Mouse (Mus musculus) brain, embryonic 14.5 days (tissue): Measurements from ENCODE around the gene Foxk1. TPM values are rescaled to one million over a fixed set of nuclear protein-coding genes. Genes with fewer than 3 reads are reported as not detected.

ENCODE experiments used
- DNase-seq: peaks from one replicate; pipeline ENCODE4 v3.0.0-alpha.2; 2011; ENCODE audit warnings: low read depth
- CTCF ChIP-seq: fragments of 200-500 bp; IDR thresholded peaks from 2 replicates; pipeline ENCODE4 v1.5.1; 2012; ENCODE audit warnings: inconsistent platforms, mild to moderate bottlenecking, moderate library complexity, borderline replicate concordance; ENCODE audit not compliant: insufficient read depth, insufficient read length; ENCODE audit errors: extremely low read depth
- POLR2A ChIP-seq: fragments of 200-500 bp; IDR thresholded peaks from 2 replicates; pipeline ENCODE4 v1.6.1; 2012; ENCODE audit warnings: mild to moderate bottlenecking, inconsistent platforms, borderline replicate concordance; ENCODE audit not compliant: poor library complexity, insufficient read depth, insufficient read length, severe bottlenecking; ENCODE audit errors: extremely low read depth
- polyA plus RNA-seq: library from polyadenylated mRNA; depleted of rRNA; stranded (reverse); fragments of >200 nt; gene quantifications from 2 replicates; pipeline ENCODE4 v1.2.3, GENCODE M21; 2012

Gene Foxk1
- polyA plus RNA-seq, 1 experiment = 22.1 TPM

GRCm38 (mm10) chr5:142475669-142476068 is 74.4 kb downstream of the Foxk1 start:
- DNase-seq = no peak
- TF ChIP-seq CTCF (no peak), POLR2A (no peak)

- TF ChIP-seq POLR2A = no peak
- TF ChIP-seq CTCF = no peak
- no peak for DNase-seq
Measured at GRCm38 (mm10) chr5:142477346-142477745, 76.0 kb downstream of the Foxk1 start.

DNA sequence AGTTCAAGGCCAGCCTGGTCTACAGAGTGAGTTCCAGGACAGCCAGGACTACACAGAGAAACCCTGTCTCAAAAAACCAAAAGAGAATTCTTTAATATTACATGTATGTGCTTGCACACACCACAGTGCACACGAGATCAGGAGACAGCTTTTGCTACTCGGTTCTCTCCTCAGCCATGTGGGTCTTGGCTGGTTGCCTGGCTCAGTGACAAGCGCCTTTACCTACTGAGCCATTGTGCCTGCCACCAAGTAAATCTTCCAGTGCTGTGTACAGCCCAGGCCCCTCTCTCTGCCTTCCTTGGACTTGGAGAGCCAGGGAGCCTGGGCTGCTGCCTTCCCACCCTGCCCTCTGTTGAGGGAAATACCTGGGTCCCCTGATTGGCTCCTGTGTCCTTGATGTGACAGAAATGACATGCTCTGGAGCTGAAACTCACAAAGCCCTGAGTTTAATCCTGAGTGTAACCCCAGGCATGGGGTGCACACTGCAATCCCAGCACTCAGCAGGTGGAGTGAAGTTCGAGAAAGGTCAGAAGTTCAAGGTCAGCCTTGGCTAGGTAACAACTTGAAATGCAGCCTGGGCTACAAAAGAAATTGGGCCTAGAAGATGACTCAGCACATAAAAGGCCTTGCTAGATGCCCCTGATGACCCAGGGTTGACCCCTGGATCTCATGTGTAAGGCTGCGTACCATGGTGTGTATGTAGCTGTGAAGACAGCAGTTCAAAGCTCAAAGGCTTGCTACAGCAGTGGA is 76.7 kb downstream of the Foxk1 start:
- TF ChIP-seq CTCF (no peak), POLR2A (no peak)
- no peak for DNase-seq

DNA sequence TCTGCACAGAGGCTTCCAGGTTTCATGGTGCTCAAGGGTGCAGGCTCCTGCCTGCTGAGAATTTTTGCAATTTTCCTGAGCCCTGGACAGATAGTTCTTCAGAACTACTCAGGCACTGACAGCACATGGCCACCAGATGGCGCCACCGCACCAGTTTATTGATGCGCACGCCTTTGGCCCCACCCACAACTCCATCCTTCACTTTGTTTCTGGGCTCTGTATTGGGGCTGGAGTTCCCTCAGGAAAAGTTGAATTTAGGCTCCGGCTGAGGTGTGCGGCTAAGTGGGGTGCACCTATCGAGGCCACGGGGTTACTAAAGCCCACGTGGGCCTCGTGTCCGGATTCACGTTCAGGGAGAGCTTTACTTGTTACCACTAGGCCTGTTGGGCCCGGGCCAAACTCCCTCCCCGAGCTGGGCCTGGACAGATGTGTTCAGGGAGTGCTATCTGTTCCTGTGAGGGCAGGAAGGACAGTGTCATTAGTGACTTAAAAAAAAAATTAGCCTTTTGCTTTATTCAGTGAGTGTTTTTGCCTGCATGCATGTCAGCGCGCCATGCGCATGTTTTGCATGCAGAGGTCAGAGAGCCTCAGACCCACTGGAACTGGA is 77.6 kb downstream of the Foxk1 start:
- peak; percentile 87 for DNase-seq
- TF ChIP-seq CTCF (peak; percentile 95), POLR2A (no peak)

DNA sequence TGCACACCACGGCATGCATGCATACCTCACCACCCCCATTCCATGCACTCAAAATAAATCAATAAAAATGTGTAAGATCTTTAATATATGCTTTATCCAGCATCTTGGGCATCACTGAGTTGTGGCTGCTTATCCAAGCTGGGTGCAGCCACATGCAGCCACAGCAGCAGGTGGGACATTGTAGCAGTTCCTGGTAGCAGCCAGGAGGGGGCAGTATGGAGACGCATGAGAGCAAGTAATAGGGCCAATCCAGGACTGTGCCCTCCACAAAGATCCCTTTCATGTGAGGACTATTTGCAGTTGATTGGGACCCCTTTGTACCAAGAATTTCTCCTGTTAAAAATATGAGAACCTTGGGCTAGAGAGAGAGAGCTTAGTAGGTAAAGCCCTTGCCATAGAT is 81.2 kb downstream of the Foxk1 start:
- peak; percentile 38; the same call in 1 of the 2 replicates for TF ChIP-seq CTCF
- no peak for TF ChIP-seq POLR2A
- DNase-seq = no peak

DNA sequence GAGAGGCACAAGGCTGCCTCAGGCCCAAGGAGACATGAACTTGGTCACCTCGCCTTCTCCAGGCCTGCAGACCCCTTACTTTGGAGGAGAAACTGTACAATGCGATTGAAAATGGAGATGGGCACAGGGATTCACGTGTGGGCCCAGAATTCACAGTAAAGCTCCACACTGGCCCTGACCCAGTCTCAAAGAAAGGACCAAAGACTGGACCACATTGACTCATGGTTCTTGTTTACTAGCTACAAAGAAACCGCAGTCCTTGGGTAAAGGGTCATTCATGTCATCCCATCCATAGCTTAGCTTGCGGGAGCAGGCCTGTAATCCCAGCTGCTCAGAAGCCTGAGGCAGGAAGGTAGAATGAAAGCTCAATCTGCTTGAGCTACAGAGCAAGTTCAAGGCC is 82.3 kb downstream of the Foxk1 start:
- no peak for TF ChIP-seq POLR2A
- no peak for TF ChIP-seq CTCF
- no peak for DNase-seq

DNA sequence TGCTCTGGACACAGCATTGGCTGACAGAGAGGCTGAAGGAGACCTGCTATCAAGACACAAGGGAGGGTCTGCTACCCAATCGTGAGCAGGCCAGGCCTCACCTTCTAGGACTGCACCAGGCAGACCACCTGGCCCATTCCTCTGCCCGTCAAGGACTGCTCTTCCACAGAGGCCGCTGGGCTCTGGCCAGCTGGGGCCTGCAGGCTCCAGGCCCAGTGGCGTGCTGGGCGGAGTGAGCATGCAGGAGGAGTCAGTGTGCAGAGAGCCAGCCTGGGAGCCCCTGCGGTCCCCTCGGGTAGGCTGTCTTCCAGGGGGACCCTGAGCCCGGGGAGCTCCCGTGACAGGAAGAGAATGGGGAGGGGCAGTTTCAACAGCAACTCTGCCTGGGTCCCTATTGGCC is 85.4 kb downstream of the Foxk1 start:
- no peak for DNase-seq
- no peak for TF ChIP-seq POLR2A
- TF ChIP-seq CTCF = no peak

- TF ChIP-seq POLR2A = no peak
- TF ChIP-seq CTCF = no peak
- no peak for DNase-seq
Measured at GRCm38 (mm10) chr5:142489955-142490707, 88.8 kb downstream of the Foxk1 start.

DNA sequence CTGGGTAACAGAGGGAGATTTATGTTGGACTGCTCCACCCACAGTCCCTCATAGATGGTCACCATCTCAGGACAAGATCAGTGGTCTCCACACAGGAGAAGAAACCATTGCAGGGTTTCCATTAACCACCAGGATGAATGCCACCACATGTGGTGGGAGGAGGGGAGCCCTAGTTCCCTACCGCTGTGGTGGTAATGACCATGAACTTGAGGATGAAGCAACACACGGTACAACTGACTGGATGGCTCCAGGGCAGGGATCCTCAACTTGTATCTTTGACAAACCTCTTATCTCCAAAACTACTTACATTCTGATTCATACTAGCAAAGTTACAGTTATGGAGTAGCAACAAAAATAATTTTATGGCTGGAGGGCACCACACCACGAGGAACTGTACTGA is 92.0 kb downstream of the Foxk1 start:
- TF ChIP-seq POLR2A (no peak), CTCF (no peak)
- no peak for DNase-seq

GRCm38 (mm10) chr5:142495321-142496096 is 94.2 kb downstream of the Foxk1 start:
- peak; percentile 45 for DNase-seq

DNA sequence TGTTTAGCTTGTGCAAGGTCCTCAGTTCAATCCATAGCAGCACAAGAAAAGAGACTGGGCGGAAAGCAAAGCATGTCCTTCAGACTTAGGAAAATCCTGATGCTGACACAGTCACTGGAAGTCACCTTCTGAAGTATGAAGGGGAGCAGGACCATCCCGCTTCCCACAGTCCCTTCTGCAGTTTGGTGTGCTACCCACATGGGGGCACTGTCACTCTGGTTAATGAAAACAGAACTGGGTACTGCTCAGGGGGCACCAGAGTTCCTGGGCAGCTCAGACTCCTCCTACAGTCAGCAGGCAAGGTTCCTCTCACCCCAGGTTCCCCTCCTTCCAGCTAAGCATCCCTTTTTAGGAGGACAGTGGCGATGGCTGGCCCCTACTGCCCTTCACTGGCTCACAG is 97.7 kb downstream of the Foxk1 start:
- peak; percentile 49 for DNase-seq
- no peak for TF ChIP-seq POLR2A
- peak; percentile 70 for TF ChIP-seq CTCF

More at GRCm38 (mm10) chr5:142495321-142496096, 94.2 kb downstream of the Foxk1 start:
- TF ChIP-seq CTCF (no peak), POLR2A (no peak)
